Mouse (Mus musculus): ENCODE measurements around the gene Rictor. TPM values are rescaled to one million over a fixed set of nuclear protein-coding genes. Genes with fewer than 3 reads are reported as not detected.
"Not testable (repeated sequence)": the region's sequence is repeated elsewhere in the genome, so short reads cannot be mapped to it uniquely, and the experiment has no call there.

The Rictor gene
- polyA plus RNA-seq, 1 experiment from 2014 or later = 34.2 TPM

DNA sequence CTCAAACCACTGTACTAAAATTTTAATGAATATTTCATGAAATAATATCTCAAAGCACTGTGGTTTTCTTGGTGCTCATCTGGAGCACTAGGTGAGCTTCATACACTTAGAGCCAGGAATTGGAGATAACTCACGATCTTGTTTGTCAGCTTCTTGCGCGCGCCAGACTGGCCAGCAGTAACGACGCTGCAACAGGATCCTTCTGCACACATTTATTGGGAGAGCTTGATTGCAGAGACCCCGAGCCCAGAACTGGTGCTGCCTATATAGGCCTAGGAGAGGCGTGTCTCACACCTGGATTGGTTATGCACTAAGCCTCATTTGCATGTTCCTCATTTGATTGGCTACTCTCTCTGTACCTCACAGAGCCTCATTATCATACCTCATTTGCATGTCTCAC lies 93.0 kb downstream of the Rictor start:
- not testable (repeated sequence) for H3K9me3 ChIP-seq (replicated peaks; ENCODE audit: control insufficient read depth, low read length); H3K27me3 ChIP-seq (replicated peaks; ENCODE audit: control insufficient read depth, insufficient read depth, low read length); ATAC-seq; H3K4me1 ChIP-seq (ENCODE audit: control insufficient read depth, insufficient read depth, low read length); H3K9ac ChIP-seq (ENCODE audit: low read length); H3K4me3 ChIP-seq (ENCODE audit: low read depth, low read length); H3K27ac ChIP-seq (ENCODE audit: low read depth, low read length); H3K4me2 ChIP-seq (ENCODE audit: low read length); DNase-seq (ENCODE audit: low spot score)
- WGBS = 94% methylated on average over 8 of the region's 8 CpGs
- peaks cover 32% of the 10 kb centered on the region for H3K36me3 ChIP-seq (ENCODE audit: control insufficient read depth, insufficient read depth, low read length)

- WGBS = 93% methylated on average over 4 of the region's 4 CpGs
- Histone ChIP-seq H3K9me3 (replicated peaks; ENCODE audit: control insufficient read depth, low read length) (peaks cover 3% of the 10 kb centered on the region; the same call in 1 of the 2 replicates), H3K27me3 (replicated peaks; ENCODE audit: control insufficient read depth, insufficient read depth, low read length) (no peaks in the 10 kb centered on the region), H3K36me3 (ENCODE audit: control insufficient read depth, insufficient read depth, low read length) (no peaks in the 10 kb centered on the region), H3K4me1 (ENCODE audit: control insufficient read depth, insufficient read depth, low read length) (no peaks in the 10 kb centered on the region), H3K27ac (ENCODE audit: low read depth, low read length) (no peak overlapping the region), H3K4me2 (ENCODE audit: low read length) (no peak overlapping the region), H3K9ac (ENCODE audit: low read length) (no peak overlapping the region), H3K4me3 (ENCODE audit: low read depth, low read length) (no peak overlapping the region)
- DNase-seq (ENCODE audit: low spot score) (no peak), ATAC-seq (no peak)
Observed at GRCm38 (mm10) chr15:6815807-6816206, 107.6 kb downstream of the Rictor start.

DNA sequence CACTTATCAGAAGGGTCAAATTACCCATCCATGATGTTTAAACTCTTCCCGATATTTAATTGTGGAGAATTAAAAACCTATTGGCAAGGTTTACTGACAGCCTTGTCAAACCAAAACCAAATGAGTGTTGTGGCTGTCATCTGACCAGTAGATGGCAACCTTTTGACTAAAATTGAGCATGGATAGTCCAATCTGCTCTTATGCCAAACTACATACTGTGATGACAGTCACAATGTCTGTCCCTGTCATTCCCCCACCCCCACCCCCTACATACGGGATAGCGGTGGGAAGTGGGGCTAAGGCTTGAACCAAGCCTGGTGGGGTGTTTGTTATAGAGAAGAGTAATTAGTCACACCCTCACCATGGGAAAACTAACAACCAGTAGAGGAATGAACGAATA lies 132.0 kb downstream of the Rictor start:
- H3K36me3 ChIP-seq (ENCODE audit: control insufficient read depth, insufficient read depth, low read length) = no peaks in the 10 kb centered on the region
- 51% methylated on average over 4 of the region's 4 CpGs for WGBS
- no peaks in the 10 kb centered on the region for H3K4me1 ChIP-seq (ENCODE audit: control insufficient read depth, insufficient read depth, low read length)
- DNase-seq (ENCODE audit: low spot score) (peak; percentile 54), ATAC-seq (peak; percentile 68; the same call in 1 of the 2 replicates)
- no peak overlapping the region for H3K4me2 ChIP-seq (ENCODE audit: low read length)
- H3K27me3 ChIP-seq (replicated peaks; ENCODE audit: control insufficient read depth, insufficient read depth, low read length) = no peaks in the 10 kb centered on the region
- no peaks in the 10 kb centered on the region for H3K9me3 ChIP-seq (replicated peaks; ENCODE audit: control insufficient read depth, low read length)
- no peak overlapping the region for H3K4me3 ChIP-seq (ENCODE audit: low read depth, low read length)
- H3K9ac ChIP-seq (ENCODE audit: low read length) = no peak overlapping the region
- no peak overlapping the region for H3K27ac ChIP-seq (ENCODE audit: low read depth, low read length)

DNA sequence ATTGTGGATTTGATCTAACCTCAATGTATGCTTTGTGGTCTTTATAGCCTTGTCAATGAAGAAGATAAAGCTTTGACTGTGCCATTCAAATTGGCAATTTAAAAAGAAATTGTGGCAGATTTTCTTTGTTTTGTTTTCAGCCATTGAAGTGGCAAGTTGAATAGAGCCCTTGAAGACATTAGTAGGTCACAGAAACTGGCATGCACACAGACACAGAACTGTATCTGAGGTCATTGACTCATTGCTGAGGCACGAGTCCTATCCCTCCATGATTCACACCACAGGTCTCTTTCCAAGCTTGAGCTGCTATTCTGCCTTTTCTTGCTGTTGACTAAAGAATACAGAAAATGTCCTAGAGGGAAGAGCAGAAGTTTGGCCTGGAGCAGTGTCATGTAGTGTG lies 141.7 kb downstream of the Rictor start:
- Histone ChIP-seq H3K9me3 (replicated peaks; ENCODE audit: control insufficient read depth, low read length) (no peaks in the 10 kb centered on the region), H3K4me1 (ENCODE audit: control insufficient read depth, insufficient read depth, low read length) (no peaks in the 10 kb centered on the region), H3K4me2 (ENCODE audit: low read length) (no peak overlapping the region), H3K27ac (ENCODE audit: low read depth, low read length) (no peak overlapping the region), H3K9ac (ENCODE audit: low read length) (no peak overlapping the region), H3K36me3 (ENCODE audit: control insufficient read depth, insufficient read depth, low read length) (no peaks in the 10 kb centered on the region), H3K4me3 (ENCODE audit: low read depth, low read length) (no peak overlapping the region), H3K27me3 (replicated peaks; ENCODE audit: control insufficient read depth, insufficient read depth, low read length) (no peaks in the 10 kb centered on the region)
- ATAC-seq (no peak), DNase-seq (ENCODE audit: low spot score) (no peak)
- WGBS = 31% methylated on average over 1 of the region's 1 CpGs

Other genes with a start within 250 kb of the Rictor start
- gene Fyb, start 185.5 kb upstream of the Rictor start, polyA plus RNA-seq (2014; fragmentation: Nextera tagmentation; extraction: Ambion mirVana) = 1.7 and 2.2 TPM in 2 replicates
- gene Osmr, start 166.6 kb downstream of the Rictor start, polyA plus RNA-seq (2014; fragmentation: Nextera tagmentation; extraction: Ambion mirVana) = 1.5 and 2.0 TPM in 2 replicates